Mouse (Mus musculus): Measurements from ENCODE around the gene Zfp324.
A peak's percentile ranks its signal among the peaks of the same experiment; 100 is the strongest.
"Not testable (repeated sequence)": the region's sequence is repeated elsewhere in the genome, so short reads cannot be mapped to it uniquely, and the experiment has no call there.

The Zfp324 gene

DNA sequence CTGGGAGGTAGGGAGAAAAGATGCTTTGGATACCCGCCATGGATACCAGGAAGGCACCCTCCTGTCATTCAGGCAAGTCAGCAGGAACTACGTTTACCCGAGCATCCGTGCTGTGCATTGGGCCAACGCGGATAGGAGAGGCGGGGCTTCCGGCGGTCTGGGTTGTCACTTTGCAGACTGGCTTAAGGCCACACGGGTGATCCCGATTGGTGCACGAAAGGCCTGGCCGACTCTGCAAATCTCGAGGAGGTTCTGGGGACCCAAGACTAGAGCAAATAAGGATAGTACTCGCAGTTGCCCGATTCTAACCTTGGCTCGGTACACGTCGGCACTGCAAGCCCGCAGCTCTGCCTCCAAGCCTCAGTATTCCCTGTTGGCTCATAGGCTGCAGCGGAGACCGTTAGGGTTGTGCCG is at the start of gene Zfp324:
TSS of gene Zfp324 (plus strand) at position 161 of the 414 bp plus-strand sequence.
- DNase-seq, result peak; percentile 95 to 96

DNA sequence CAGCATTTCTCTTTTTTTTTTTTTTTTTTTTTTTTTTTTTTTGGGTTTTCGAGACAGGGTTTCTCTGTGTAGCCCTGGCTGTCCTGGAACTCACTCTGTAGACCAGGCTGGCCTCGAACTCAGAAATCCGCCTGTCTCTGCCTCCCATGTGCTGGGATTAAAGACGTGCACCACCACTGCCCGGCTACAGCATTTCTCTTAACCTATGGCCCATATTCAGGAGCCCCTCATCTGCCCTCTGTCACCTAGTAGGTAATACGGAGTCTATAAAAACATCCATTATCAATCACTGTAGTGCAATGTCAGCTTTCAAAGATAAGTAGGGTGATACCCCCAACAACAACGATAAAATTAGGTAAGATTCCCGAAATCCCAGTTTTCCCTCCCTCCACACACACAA is 45.1 kb upstream of the Zfp324 start:
- not testable (repeated sequence) for DNase-seq

DNA sequence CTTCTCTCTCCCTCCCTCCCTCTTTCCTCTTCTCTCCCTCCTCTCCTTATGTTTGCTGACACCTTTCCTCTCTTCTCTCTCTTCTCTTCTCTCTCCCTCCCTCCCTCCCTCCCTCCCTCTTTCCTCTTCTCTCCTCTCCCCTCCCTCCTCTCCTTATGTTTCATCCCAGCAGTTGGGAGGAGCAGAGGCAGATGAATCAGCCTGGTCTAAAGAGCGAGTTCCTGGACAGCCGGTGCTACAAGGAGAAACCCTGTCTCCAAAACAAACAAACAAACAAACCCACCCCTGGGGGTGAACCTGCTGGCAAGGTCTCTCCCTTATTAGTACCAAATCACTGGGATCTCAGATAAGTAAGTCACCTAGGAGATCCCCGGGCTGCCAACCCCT is 44.3 kb upstream of the Zfp324 start:
- DNase-seq, result peak in 1 of 2 experiments; percentile 6

DNA sequence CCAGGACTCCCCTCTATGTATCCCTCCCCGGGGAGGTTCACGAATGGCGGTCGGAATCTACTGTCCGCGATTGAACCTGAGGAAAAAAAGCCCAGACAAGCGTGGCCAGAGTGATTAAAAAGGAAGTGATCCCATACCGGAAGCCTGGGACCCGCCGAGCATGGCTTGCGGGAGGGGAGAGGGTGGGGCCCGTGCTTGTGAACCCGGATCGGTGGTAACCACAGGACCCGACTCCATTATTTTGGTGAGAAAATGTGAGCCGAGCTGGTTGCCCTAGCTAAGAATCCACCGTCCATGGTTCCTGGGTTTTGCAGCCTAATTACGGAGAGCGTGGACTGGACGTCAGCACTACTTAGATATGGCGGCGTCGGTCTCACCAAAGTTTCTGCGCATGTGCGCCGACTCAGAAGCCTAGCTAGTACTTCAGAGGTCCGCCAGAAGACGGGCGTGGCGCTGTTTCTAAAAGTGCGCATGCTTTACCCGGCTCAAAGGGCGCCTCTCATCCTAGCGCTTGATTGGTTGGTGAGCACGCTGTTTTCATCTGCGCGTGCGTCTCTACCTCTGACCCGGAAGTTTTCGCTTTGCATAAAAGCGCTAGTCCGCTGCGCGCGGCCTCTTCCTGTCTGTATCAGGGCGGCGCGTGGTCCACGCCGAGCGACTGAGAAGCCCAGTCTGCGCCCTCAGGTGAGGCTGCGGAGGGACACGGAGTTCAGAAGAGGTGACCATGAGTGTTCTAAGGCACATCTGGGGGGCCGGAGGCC is 43.8 kb upstream of the Zfp324 start, which contains the start of gene Rps5:
TSS of gene Rps5 (plus strand) at position 586 of the 761 bp plus-strand sequence.
- peak; percentile 99 for DNase-seq

DNA sequence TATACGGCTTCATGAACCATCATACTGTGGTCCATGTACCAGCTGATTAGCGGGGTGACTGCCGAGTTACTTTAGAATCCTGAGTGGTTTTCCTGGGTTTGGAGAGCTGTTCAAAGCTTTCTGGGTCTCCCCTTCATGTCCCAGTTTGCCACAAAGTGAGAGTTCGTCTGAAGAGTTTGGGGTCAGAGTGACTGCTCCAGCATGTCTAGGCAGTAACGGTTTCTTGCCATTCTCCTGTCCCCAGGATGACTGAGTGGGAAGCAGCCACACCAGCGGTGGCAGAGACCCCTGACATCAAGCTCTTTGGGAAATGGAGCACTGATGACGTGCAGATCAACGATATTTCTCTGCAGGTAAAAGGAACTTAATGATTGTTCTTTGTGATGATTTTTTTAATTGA is 42.9 kb upstream of the Zfp324 start:
- DNase-seq, result no peak

DNA sequence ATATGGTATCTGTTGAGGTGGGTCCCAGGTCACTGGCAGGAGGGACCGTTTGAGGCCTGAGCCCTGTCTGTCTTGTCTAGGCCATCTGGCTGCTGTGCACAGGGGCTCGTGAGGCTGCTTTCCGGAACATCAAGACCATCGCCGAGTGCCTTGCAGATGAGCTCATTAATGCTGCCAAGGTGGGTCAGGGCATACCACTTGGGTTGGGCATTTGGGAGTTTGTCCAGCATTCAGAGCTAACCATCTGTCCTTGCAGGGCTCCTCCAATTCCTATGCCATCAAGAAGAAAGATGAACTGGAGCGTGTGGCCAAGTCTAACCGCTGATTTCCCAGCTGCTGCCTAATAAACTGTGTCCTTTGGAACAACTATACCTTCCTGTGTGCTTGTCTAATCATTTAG is 39.3 kb upstream of the Zfp324 start:
- no peak for DNase-seq

DNA sequence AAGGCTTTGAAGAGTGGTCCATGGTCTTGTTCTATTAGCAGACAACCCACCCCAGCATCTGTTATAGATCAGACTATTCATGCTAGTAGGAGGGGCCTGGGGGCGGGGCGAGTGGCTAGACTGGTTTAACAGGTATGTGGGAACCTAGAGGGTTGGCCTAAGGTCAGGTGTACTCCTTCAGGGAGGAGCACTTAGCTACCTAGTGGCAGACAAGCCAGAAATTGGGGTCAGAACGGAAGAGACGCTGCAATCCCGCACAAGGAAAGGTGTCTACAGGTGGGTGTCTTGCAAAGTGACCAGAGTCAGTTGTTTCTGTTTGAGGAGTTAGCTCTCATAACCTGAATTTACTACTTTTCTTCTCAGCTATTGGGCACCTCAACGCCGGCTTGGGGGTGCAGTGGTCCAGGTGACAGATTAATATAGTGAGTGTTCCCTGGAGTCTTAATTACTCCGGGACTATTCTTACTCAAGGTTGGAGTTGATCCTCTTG is 38.4 kb upstream of the Zfp324 start, which contains the start of gene Rnf225:
TSS of gene Rnf225 (plus strand) at position 226 of the 490 bp plus-strand sequence.
- peak; percentile 47 to 73 for DNase-seq

DNA sequence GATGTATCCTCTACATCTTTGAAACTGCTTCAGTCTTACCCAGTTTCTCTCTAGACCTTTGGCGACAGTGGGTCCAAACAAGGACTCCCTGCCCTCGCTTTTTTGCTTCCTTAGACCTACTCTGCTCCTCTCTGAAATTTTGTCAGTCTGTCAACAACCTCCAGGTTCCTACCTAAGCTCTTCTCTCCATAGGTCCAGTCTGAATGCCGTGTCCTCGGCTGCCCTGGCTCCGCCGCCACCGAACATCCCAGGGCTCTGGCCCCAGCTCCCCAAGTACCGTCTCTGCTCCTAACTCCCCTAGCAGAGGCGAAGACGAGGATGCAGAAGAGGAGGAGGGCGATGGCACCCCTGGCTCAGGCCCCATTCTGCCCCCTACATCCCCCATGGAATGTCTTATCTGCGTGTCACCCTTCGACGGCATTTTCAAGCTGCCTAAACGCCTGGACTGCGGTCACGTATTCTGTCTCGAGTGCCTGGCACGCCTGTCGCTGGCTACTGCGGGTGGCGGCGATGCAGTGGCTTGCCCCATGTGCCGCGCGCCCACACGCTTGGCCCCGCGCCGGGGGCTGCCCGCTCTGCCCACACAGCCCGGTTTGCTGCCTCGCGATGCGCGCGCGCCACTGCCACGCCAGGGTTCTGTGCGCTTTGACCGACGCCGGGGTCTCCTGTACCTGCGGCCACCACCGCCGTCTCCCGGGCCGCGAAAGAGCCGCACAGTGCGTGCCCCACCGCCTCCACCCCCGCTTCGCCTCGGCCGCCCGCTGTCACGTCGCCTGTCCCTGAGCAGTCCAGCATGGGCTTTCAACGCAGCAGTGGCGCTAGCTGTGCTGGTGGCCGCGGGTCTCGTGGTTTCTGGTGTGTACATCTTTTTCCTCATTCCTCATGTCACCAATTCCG is 37.7 kb upstream of the Zfp324 start:
- DNase-seq, result peak in 1 of 2 experiments; percentile 23

DNA sequence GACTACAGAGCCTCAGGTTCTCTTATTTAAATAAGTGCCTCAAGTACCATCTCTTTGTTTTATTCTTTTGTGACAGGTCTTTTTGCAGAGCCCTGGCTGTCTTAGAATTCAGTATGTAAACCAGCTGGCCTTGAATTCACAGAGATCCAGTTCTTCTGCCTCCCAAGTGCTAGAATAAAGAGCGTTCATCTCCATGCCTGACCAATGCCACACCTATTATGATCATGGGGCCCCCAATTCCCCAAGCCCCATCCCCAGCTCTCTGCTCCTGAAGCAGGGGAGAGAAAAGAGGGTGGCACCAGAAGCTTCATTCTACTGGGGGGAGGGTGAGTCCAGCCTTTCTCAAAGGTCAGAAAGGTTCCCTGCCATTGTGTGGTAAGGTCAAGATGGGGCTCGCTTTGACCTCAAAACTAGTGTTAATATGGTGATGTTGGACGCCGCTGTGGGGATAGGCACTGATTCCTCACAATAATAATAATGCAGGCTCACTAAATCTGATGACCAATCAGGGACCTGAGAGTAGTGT is 32.0 kb upstream of the Zfp324 start:
- no peak for DNase-seq

DNA sequence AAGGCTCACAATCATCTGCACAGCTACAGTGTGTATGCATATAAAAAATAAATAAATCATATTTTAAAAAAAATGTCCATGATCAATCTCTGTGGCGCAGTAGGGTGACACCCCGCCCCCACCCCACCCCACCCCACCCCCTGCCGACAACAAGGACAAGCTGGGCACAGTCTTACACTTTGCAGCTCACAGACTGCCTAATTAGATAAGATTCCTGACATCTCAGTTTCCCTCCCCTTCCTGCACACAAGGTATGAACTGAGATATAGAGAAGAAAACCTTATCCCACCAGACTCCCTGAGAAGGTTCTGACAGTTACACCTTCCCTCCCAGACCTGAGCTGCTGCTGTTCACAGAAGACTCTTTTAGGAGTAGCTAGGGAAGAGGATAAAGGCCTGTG is 30.8 kb upstream of the Zfp324 start:
- DNase-seq, result no peak

DNA sequence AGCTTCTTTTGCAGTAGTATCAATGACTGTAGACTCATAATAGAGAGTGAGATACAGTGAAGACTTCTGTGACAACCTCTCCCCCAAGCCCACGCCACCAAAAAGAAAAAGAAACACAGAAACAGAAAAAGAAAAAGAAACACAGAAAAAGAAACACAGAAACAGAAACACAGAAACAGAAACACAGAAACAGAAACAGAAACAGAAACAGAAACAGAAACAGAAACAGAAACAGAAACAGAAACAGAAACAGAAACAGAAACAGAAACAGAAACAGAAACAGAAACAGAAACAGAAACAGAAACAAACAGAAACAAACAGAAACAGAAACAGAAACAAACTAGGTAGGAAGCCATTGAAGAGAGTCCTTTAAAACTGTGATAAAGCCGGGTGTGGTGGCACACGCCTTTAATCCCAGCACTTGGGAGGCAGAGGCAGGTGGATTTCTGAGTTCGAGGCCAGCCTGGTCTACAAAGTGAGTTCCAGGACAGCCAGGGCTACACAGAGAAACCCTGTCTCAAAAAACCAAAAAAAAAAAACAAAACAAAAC is 28.3 kb upstream of the Zfp324 start:
- DNase-seq, result not testable (repeated sequence)

DNA sequence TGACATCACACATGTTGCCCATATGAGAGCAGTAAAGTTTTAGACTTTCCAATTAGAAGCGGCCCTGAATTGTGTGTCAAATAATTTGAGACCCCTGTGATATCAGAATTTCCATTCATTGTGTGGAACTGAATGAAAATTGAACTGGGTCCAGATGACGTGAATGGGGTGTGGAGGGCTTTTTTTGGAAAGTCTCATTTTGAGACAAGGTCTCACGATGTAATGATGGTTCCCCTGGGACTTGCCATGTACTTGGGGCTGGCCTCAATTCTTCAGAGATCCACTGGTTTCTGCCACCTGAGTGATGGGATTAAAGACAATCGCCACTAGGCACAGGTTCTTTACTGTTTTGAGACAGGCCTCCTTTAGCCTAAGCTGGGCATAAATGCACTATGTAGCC is 25.0 kb upstream of the Zfp324 start:
- DNase-seq, result no peak

DNA sequence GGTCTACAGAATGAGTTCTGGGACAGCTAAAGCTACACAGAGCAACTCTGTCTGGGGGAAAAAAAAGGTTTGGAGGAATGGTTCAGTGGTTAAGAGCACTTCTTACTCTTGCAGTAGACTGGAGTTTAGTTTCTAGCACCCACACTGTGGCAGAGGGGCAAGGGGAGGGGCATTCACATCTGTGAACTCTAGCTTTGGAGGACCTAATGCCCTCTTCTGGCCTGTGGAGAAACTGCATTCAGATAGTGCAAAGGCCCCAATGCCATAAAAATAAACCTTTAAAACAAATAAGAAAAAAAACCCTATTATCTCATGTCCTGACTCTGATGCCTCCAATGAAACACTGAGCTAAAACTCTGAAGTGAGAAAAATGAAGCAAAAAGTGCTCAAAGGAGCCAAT is 22.1 kb upstream of the Zfp324 start:
- peak in 1 of 2 experiments; percentile 36 for DNase-seq

DNA sequence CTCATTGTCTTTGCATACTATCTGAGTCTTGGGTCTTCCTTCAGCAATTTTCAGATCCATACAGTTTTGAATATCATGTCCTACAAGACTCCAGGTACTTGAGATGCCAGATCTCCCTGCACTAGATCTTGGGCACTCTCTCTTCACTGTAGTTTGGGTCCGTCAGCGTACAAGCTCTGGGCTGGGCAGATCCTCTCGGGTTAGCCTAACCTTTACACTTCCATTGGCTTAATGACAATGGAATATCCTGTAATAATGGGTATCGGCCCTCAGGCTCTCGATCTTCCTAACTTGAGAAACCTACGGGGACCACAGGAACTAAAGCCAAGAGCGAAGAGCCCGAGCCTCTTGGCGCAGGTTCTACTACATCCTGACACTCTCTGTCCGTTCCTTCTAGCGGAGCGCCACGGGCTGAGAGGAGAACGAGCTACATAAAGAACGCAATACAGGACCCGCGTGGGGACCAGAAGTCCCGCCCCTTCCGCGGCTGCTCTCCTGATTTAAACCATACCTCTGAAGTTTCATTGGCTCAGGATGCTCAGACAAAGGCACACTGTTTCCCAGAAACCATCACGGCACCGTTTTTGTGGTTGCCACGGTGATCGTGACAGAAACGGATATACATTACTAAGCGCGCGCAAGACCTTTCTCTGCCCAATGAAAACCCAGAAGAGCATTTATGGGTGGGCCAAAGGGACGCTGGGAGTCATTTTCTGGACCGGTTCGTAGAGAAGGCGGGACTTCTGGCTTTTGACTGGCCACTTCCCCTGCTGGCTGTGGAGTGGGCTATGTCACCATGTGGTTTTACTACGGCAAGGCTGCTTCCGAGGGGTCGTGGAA is 16.4 kb upstream of the Zfp324 start:
- peak; percentile 92 to 98 for DNase-seq

DNA sequence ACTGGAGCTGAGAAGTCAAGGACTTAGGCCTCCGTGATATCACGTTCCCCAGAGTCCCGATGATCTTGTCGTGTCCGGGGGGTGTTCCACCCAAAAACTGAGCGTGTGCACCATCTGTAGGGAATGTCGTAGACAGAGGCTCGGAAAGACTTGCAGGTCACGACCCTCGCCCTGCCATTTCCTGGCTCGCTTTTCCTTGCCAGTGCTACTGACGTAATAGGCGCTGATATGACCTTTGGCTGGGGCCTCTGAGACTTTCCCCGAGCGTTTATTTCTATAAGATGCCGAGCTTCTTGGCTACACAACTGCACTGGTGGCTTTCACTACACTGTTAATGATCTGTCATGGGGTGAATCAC is 15.8 kb upstream of the Zfp324 start:
- DNase-seq, result peak in 1 of 2 experiments; percentile 37

DNA sequence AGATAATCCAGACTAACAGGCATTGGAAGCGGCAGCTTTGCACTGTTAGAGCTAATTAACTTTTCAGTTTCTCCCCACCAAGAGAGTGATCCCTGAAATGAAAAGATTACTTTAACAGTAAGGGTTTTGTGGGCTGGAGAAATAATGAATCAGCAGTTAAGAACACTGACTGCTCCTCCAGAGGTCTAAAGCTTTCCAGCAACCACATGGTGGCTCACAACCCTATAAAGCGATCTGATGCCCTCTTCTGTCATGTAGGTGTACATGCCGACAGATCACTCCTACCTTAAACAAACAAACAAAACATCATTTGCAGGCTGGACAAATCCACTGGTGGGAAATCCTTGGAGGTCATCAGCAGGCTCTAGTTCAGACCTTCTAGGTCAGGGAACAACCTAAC is 10.7 kb upstream of the Zfp324 start:
- no peak for DNase-seq

DNA sequence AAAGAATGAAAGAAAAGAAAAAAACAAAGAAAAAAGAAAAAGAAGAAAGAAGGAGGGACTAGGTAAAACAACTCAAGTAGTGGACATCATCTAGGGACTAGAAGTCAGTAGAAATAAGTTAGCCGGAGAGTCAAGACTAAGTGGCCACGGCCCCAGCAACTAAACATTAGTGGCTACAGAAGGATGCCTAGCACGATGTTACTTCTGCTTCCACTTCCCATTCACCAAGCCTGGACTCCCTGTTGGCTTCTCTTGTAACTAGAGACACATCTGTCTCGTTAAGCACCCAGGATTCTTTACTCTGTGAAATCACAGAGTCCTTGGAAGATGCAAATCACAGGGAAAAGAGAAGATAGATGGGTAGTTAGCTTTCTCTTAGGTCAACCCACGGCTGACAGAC is 8.1 kb upstream of the Zfp324 start:
- DNase-seq, result no peak

DNA sequence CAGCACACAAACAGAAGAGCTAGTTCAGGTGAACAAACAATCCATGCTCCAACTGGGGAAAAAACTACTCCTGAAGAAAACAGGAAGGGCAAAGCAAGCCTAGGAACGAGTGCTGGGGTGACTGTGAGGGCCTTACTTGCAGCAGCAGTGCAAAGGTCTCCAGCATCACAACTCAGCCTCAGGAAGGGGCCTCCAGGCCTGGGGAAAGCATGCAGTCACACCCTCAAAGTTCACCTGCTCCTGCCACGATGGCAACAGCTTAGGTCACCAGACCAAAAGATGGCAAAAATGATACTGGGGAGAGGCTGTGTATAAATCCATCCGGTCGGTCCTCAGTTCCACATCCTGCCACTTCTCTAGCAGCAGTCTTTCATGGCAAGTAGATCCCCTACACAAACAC is 6.7 kb upstream of the Zfp324 start:
- no peak for DNase-seq

DNA sequence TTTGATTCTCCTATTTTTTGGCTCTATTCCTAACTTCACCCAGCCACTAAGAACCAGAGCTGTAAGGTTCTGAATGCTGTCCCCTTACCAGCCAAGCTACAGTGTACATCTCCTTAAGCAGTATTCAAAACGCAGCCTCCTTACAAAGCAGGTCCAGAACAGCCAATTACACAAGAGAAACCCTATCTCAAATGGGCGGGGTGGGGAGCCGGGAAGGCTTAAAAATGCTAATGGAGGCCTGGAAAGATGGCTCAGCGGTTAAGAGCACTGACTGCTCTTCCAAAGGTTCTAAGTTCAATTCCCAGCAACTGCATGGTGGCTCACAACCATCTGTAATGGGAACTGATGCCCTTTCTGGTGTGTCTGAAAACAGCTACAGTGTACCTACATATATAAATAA is 5.9 kb upstream of the Zfp324 start:
- no peak for DNase-seq

DNA sequence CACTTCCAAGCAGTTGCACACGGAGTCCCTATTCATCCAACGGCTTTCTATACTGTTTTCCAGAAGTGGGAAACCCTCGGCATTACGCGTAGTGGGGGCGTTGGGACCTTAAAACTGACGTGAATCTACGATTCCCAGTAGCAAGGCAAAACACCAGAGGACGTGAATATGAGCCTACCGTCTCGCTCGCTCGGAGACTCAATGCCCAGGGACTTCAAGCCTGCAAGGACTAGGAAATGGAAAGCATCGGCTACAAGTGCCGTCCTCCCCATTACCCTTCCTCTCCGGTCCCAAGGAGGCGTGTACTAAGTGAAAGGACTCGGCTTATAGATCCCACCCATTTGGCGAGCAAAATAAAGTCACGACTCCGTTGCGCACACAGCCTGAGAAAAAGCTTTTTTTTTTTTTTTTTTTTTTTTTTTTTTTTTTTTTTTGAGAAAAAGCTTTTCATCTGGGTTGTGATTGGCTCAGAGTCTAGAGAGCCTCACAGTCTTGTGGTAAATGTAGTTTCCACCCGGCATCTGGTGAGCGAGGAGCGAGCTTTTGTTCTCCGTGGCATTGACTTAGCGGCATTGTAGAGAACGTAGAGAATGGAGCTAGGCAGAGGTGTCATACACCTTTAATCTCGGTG is 4.0 kb upstream of the Zfp324 start:
- DNase-seq, result peak; percentile 55 to 60

DNA sequence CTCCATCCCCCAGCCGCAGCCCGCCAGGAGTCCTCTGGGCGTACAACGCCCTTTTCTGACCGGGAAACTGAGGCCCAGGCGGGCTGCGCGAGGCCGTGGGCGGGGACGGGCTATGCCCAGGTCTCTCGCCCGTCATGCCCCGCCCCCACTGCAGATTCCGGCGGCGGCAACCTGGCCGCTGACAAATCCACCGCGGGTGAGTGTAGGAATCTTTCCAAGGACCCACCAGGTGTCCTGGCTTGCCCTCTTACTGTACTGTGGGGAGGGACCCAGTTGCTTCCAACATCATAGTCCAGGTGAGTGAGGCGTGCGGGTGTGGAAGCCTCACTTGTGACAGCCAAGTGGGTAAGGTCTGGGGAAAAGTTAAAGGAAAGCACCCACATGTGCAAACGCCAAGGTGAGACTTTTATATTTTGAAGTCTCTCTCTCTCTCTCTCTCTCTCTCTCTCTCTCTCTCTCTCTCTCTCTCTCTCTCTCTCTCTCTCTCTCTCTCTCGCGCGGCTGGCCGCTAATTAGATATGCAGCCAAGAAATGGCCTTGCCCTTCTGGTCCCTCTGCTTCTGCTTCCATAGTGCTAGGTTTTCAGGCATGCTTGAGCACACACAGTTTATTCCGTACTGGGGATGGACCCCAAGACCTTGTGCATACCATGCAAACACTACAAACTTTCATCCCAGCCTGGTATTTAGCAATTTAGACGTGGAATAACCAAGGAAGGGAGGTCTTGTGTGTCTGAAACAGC is 637 bp downstream of the Zfp324 start:
- peak; percentile 65 to 89 for DNase-seq

Measured in kidney, postnatal 36 days (tissue).